Mouse (Mus musculus) forebrain, embryonic 14.5 days (tissue): ENCODE results near the gene Arhgef5. TPM values are rescaled to one million over a fixed set of nuclear protein-coding genes. Genes with fewer than 3 reads are reported as not detected.
A peak's percentile ranks its signal among the peaks of the same experiment; 100 is the strongest.

ENCODE experiments used
- ATAC-seq: fragments of 200-750 bp; cut with Nextera tagmentation; 2 replicates; pipeline ENCODE4 v1.8.0; 2017; ENCODE audit warnings: mild to moderate bottlenecking, moderate library complexity
- DNase-seq: peaks from one replicate; pipeline ENCODE4 v3.0.0-alpha.2; 2015; ENCODE audit warnings: low spot score
- H3K27ac ChIP-seq: fragments of 300-500 bp; sonication (generic); 2 replicates; pipeline ENCODE4 v1.5.1; 2014; ENCODE audit warnings: low read depth, mild to moderate bottlenecking, control low read depth, low read length, moderate library complexity
- H3K27me3 ChIP-seq: fragments of 300-500 bp; sonication (generic); replicated peaks from 2 replicates; pipeline ENCODE4 v1.6.1; 2014; ENCODE audit warnings: low read length, control low read depth, mixed read lengths; ENCODE audit not compliant: control insufficient read depth, insufficient read depth
- H3K36me3 ChIP-seq: fragments of 300-500 bp; sonication (generic); 2 replicates; pipeline ENCODE4 v1.6.1; 2014; ENCODE audit warnings: low read length, control low read depth; ENCODE audit not compliant: control insufficient read depth, insufficient read depth
- H3K4me1 ChIP-seq: fragments of 300-500 bp; sonication (generic); 2 replicates; pipeline ENCODE4 v1.6.1; 2014; ENCODE audit warnings: antibody characterized with exemption, low read length, control low read depth; ENCODE audit not compliant: control insufficient read depth, insufficient read depth
- H3K4me2 ChIP-seq: fragments of 300-500 bp; sonication (generic); 2 replicates; pipeline ENCODE4 v1.6.1; 2014; ENCODE audit warnings: mild to moderate bottlenecking, control low read depth, low read length
- H3K4me3 ChIP-seq: fragments of 300-500 bp; sonication (generic); 2 replicates; pipeline ENCODE4 v1.5.1; 2014; ENCODE audit warnings: low read depth, low read length, control low read depth
- H3K9ac ChIP-seq: fragments of 300-500 bp; sonication (generic); 2 replicates; pipeline ENCODE4 v1.6.1; 2014; ENCODE audit warnings: mild to moderate bottlenecking, low read length, control low read depth, moderate library complexity
- H3K9me3 ChIP-seq: fragments of 300-500 bp; sonication (generic); replicated peaks from 2 replicates; pipeline ENCODE4 v1.6.1; 2016; ENCODE audit warnings: low read length, control low read depth, mixed read lengths; ENCODE audit not compliant: control insufficient read depth
- WGBS: fragments of 180-500 bp; shearing (Covaris S2); extraction: QIAGEN DNeasy Blood & Tissue Kit; methylation state at CpG from one replicate; pipeline ENCODE4 v1.1.7; 2014; 5-methylcytosine and 5-hydroxymethylcytosine counted together
- polyA plus RNA-seq: library from polyadenylated mRNA; unstranded; fragments of >200 nt; fragmentation: Nextera tagmentation; extraction: Ambion mirVana; gene quantifications from 2 replicates; pipeline ENCODE4 v1.2.1, GENCODE M21; 2014

Gene Arhgef5
- polyA plus RNA-seq, 1 experiment from 2014 or later = 1.4 TPM

DNA sequence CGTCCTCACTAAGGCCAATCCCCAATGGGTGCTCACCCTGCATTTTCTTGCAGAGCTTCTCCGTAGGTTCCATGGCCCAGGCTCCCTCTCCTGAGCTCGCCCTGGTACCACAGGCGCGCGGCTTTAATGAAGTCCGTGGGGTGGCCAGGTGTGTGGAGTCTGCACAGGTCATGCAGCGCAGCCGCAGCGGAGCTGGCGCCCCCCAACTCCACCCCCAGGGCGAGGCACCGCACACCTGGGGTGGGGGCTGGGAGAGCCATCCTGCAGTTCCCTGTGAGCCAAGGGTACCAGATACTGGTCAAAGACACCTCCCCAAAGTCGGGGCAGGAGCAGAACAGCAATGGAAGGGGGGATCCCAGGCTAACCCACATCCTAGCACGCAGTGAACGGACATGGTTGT is 44.1 kb downstream of the Arhgef5 start, which contains the start of gene Nobox:
Gene Nobox (minus strand): TSS at position 101 of the 400 bp plus-strand sequence.
- Histone ChIP-seq H3K27ac (no peak within 1 kb of the TSS), H3K36me3 (no peaks in the 10 kb centered on the region), H3K27me3 (no peaks in the 10 kb centered on the region), H3K4me2 (no peak within 1 kb of the TSS), H3K4me3 (no peak within 1 kb of the TSS), H3K9me3 (no peaks in the 10 kb centered on the region), H3K4me1 (no peaks in the 10 kb centered on the region), H3K9ac (no peak within 1 kb of the TSS)
- 75% methylated on average over 16 of the region's 16 CpGs for WGBS
- DNase-seq (no peak), ATAC-seq (no peak)

GRCm38 (mm10) chr6:43310071-43310470 is 44.7 kb downstream of the Arhgef5 start:
- Histone ChIP-seq H3K9me3 (no peaks in the 10 kb centered on the region), H3K27me3 (no peaks in the 10 kb centered on the region), H3K4me3 (no peak overlapping the region), H3K27ac (no peak overlapping the region), H3K4me2 (no peak overlapping the region), H3K4me1 (no peaks in the 10 kb centered on the region), H3K36me3 (no peaks in the 10 kb centered on the region), H3K9ac (no peak overlapping the region)
- 85% methylated on average over 6 of the region's 6 CpGs for WGBS
- DNase-seq (no peak), ATAC-seq (no peak)

- H3K9me3 ChIP-seq = no peaks in the 10 kb centered on the region
- H3K27me3 ChIP-seq = no peaks in the 10 kb centered on the region
- no peaks in the 10 kb centered on the region for H3K4me1 ChIP-seq
- H3K27ac ChIP-seq = no peak overlapping the region
- H3K4me2 ChIP-seq = no peak overlapping the region
- no peak overlapping the region for H3K4me3 ChIP-seq
- DNase-seq (no peak), ATAC-seq (no peak)
- H3K9ac ChIP-seq = no peak overlapping the region
- no peaks in the 10 kb centered on the region for H3K36me3 ChIP-seq
These were observed 47.2 kb downstream of the Arhgef5 start for GRCm38 (mm10) chr6:43312546-43312945.

GRCm38 (mm10) chr6:43312961-43313656 is 47.7 kb downstream of the Arhgef5 start:
- H3K4me2 ChIP-seq = no peak overlapping the region
- H3K4me1 ChIP-seq = no peaks in the 10 kb centered on the region
- no peak overlapping the region for H3K4me3 ChIP-seq
- H3K9me3 ChIP-seq = no peaks in the 10 kb centered on the region
- no peak overlapping the region for H3K9ac ChIP-seq
- DNase-seq (peak; percentile 23), ATAC-seq (peak; percentile 68; the same call in 1 of the 2 replicates)
- H3K36me3 ChIP-seq = no peaks in the 10 kb centered on the region
- 36% methylated on average over 8 of the region's 8 CpGs for WGBS
- H3K27ac ChIP-seq = no peak overlapping the region
- no peaks in the 10 kb centered on the region for H3K27me3 ChIP-seq

GRCm38 (mm10) chr6:43333479-43333878 is 68.1 kb downstream of the Arhgef5 start:
- no peak overlapping the region for H3K4me2 ChIP-seq
- no peak overlapping the region for H3K27ac ChIP-seq
- ATAC-seq = peak; percentile 51; the same call in 1 of the 2 replicates
- DNase-seq = peak; percentile 67
- no peaks in the 10 kb centered on the region for H3K36me3 ChIP-seq
- H3K9ac ChIP-seq = no peak overlapping the region
- no peaks in the 10 kb centered on the region for H3K27me3 ChIP-seq
- 34% methylated on average over 4 of the region's 4 CpGs for WGBS
- H3K4me3 ChIP-seq = no peak overlapping the region
- H3K4me1 ChIP-seq = peaks cover 5% of the 10 kb centered on the region; the same call in 1 of the 2 replicates
- no peaks in the 10 kb centered on the region for H3K9me3 ChIP-seq

DNA sequence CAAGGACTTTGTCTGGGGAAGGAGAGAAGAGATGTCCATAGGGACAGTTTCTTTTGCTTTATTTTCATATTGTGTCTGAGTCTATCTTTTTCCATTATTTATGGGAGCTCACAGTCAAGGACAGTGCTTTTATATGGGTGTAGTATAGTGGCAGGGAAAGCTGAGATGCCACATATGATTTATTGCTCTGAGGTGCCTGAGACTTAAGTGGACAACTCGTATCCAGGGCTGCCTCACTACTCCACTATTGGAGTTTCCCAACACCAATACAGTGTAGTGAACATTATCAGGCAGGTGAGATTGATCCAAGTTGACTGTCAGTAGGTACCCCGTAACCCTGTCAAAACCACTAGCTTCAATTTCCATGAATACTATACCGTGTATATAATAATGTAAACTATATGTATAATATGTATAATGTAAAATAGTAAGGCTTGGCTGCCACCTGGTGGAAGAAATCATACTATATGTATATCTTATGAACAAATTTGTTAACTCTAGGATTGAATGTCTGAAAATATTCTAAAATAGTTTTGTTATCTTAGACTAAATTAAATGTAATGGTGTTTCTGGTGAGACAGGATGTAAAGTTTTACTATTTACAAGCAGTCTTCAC is 70.3 kb downstream of the Arhgef5 start:
- no peak overlapping the region for H3K27ac ChIP-seq
- no peaks in the 10 kb centered on the region for H3K36me3 ChIP-seq
- H3K4me3 ChIP-seq = no peak overlapping the region
- no peaks in the 10 kb centered on the region for H3K27me3 ChIP-seq
- no peaks in the 10 kb centered on the region for H3K9me3 ChIP-seq
- WGBS = 93% methylated on average over 3 of the region's 3 CpGs
- H3K4me2 ChIP-seq = no peak overlapping the region
- peaks cover 5% of the 10 kb centered on the region; the same call in 1 of the 2 replicates for H3K4me1 ChIP-seq
- H3K9ac ChIP-seq = no peak overlapping the region
- DNase-seq = peak; percentile 56
- ATAC-seq = no peak

GRCm38 (mm10) chr6:43337491-43337961 is 72.1 kb downstream of the Arhgef5 start:
- peaks cover 8% of the 10 kb centered on the region for H3K4me1 ChIP-seq
- no peaks in the 10 kb centered on the region for H3K9me3 ChIP-seq
- H3K4me2 ChIP-seq = no peak overlapping the region
- 25% methylated on average over 10 of the region's 10 CpGs for WGBS
- H3K36me3 ChIP-seq = no peaks in the 10 kb centered on the region
- H3K9ac ChIP-seq = no peak overlapping the region
- peak; percentile 55 for DNase-seq
- no peak overlapping the region for H3K4me3 ChIP-seq
- peak; percentile 73; the same call in 1 of the 2 replicates for ATAC-seq
- H3K27ac ChIP-seq = no peak overlapping the region
- no peaks in the 10 kb centered on the region for H3K27me3 ChIP-seq

- no peak for ATAC-seq
These were observed 73.4 kb downstream of the Arhgef5 start for GRCm38 (mm10) chr6:43338804-43339203.

More at GRCm38 (mm10) chr6:43338804-43339203, 73.4 kb downstream of the Arhgef5 start:
- Histone ChIP-seq H3K27me3 (no peaks in the 10 kb centered on the region), H3K4me3 (no peak overlapping the region), H3K4me1 (peaks cover 8% of the 10 kb centered on the region), H3K36me3 (no peaks in the 10 kb centered on the region), H3K9ac (no peak overlapping the region), H3K4me2 (no peak overlapping the region), H3K27ac (no peak overlapping the region), H3K9me3 (no peaks in the 10 kb centered on the region)
- 66% methylated on average over 2 of the region's 2 CpGs for WGBS
- DNase-seq = no peak
